Mouse (Mus musculus) forebrain, embryonic 15.5 days (tissue): Measurements from ENCODE around the gene Kalrn. TPM values are rescaled to one million over a fixed set of nuclear protein-coding genes. Genes with fewer than 3 reads are reported as not detected.
A peak's percentile ranks its signal among the peaks of the same experiment; 100 is the strongest.
"Not testable (repeated sequence)": the region's sequence is repeated elsewhere in the genome, so short reads cannot be mapped to it uniquely, and the experiment has no call there.

Source experiments
- ATAC-seq: fragments of 200-750 bp; cut with Nextera tagmentation; replicated peaks from 2 replicates; pipeline ENCODE4 v1.8.0; 2017; ENCODE audit warnings: mild to moderate bottlenecking, moderate TSS enrichment, moderate library complexity
- H3K27ac ChIP-seq: fragments of 300-500 bp; sonication (generic); replicated peaks from 2 replicates; pipeline ENCODE4 v1.5.1; 2015; ENCODE audit warnings: mild to moderate bottlenecking, inconsistent platforms
- H3K27me3 ChIP-seq: fragments of 300-500 bp; sonication (generic); 2 replicates; pipeline ENCODE4 v1.6.1; 2015; ENCODE audit warnings: inconsistent platforms
- H3K36me3 ChIP-seq: fragments of 300-500 bp; sonication (generic); 2 replicates; pipeline ENCODE4 v1.6.1; 2015; ENCODE audit warnings: mild to moderate bottlenecking, inconsistent platforms
- H3K4me1 ChIP-seq: fragments of 300-500 bp; sonication (generic); 2 replicates; pipeline ENCODE4 v1.6.1; 2015; ENCODE audit warnings: inconsistent platforms
- H3K4me2 ChIP-seq: fragments of 300-500 bp; sonication (generic); replicated peaks from 2 replicates; pipeline ENCODE4 v1.6.1; 2015; ENCODE audit warnings: mild to moderate bottlenecking, inconsistent platforms
- H3K4me3 ChIP-seq: fragments of 300-500 bp; sonication (generic); 2 replicates; pipeline ENCODE4 v1.5.1; 2015; ENCODE audit warnings: mild to moderate bottlenecking, inconsistent platforms
- H3K9ac ChIP-seq: fragments of 300-500 bp; sonication (generic); replicated peaks from 2 replicates; pipeline ENCODE4 v1.6.1; 2015; ENCODE audit warnings: mild to moderate bottlenecking, inconsistent platforms
- H3K9me3 ChIP-seq: fragments of 300-500 bp; sonication (generic); 2 replicates; pipeline ENCODE4 v1.6.1; 2016; ENCODE audit warnings: inconsistent platforms
- WGBS: fragments of 180-500 bp; shearing (Covaris S2); methylation state at CpG from one replicate; pipeline ENCODE4 v1.1.7; 2015; ENCODE audit warnings: mixed read lengths; 5-methylcytosine and 5-hydroxymethylcytosine counted together
- polyA plus RNA-seq: library from polyadenylated mRNA; unstranded; fragments of >200 nt; fragmentation: Nextera tagmentation; extraction: Ambion mirVana; gene quantifications from 2 replicates; pipeline ENCODE4 v1.2.1, GENCODE M21; 2015

The Kalrn gene
- polyA plus RNA-seq, 1 experiment from 2014 or later = 36.4 TPM

- Histone ChIP-seq H3K4me1 (peaks cover 19% of the 10 kb centered on the region), H3K9me3 (no peaks in the 10 kb centered on the region), H3K27ac (no peak overlapping the region), H3K4me2 (no peak overlapping the region), H3K9ac (no peak overlapping the region), H3K4me3 (no peak overlapping the region), H3K36me3 (peaks cover 27% of the 10 kb centered on the region; the same call in 1 of the 2 replicates), H3K27me3 (no peaks in the 10 kb centered on the region)
- no peak for ATAC-seq
- WGBS = 92% methylated on average over 10 of the region's 10 CpGs
Observed at GRCm38 (mm10) chr16:34314071-34314470, 259.3 kb downstream of the Kalrn start.

- H3K27me3 ChIP-seq = no peaks in the 10 kb centered on the region
- H3K4me2 ChIP-seq = no peak overlapping the region
- no peak overlapping the region; the same call in 1 of the 2 replicates for H3K27ac ChIP-seq
- no peak overlapping the region for H3K4me3 ChIP-seq
- peaks cover 12% of the 10 kb centered on the region for H3K4me1 ChIP-seq
- peaks cover 49% of the 10 kb centered on the region; the same call in 1 of the 2 replicates for H3K36me3 ChIP-seq
- WGBS = 44% methylated on average over 1 of the region's 1 CpGs
- ATAC-seq = no peak
- no peaks in the 10 kb centered on the region for H3K9me3 ChIP-seq
- no peak overlapping the region for H3K9ac ChIP-seq
Observed at GRCm38 (mm10) chr16:34311577-34311976, 261.8 kb downstream of the Kalrn start.

- peaks cover 8% of the 10 kb centered on the region for H3K4me1 ChIP-seq
- H3K27ac ChIP-seq = no peak overlapping the region
- peaks cover 61% of the 10 kb centered on the region; the same call in 1 of the 2 replicates for H3K36me3 ChIP-seq
- 93% methylated on average over 8 of the region's 8 CpGs for WGBS
- no peak overlapping the region for H3K4me3 ChIP-seq
- ATAC-seq = no peak
- no peak overlapping the region for H3K9ac ChIP-seq
- H3K9me3 ChIP-seq = no peaks in the 10 kb centered on the region
- no peak overlapping the region for H3K4me2 ChIP-seq
- no peaks in the 10 kb centered on the region for H3K27me3 ChIP-seq
Observed at GRCm38 (mm10) chr16:34310363-34310762, 263.0 kb downstream of the Kalrn start.

- Histone ChIP-seq H3K4me1 (peaks cover 8% of the 10 kb centered on the region), H3K9me3 (no peaks in the 10 kb centered on the region), H3K4me3 (no peak overlapping the region), H3K9ac (no peak overlapping the region), H3K4me2 (no peak overlapping the region), H3K27me3 (no peaks in the 10 kb centered on the region), H3K36me3 (peaks cover 59% of the 10 kb centered on the region; the same call in 1 of the 2 replicates), H3K27ac (no peak overlapping the region)
- ATAC-seq = no peak
- WGBS = 88% methylated on average over 1 of the region's 1 CpGs
Observed at GRCm38 (mm10) chr16:34308324-34308723, 265.0 kb downstream of the Kalrn start.

- Histone ChIP-seq H3K27me3 (no peaks in the 10 kb centered on the region), H3K9me3 (no peaks in the 10 kb centered on the region), H3K4me3 (no peak overlapping the region), H3K4me1 (peaks cover 8% of the 10 kb centered on the region), H3K9ac (no peak overlapping the region), H3K36me3 (peaks cover 52% of the 10 kb centered on the region; the same call in 1 of the 2 replicates), H3K27ac (no peak overlapping the region), H3K4me2 (no peak overlapping the region)
- ATAC-seq = no peak
- WGBS = 86% methylated on average over 9 of the region's 9 CpGs
Observed at GRCm38 (mm10) chr16:34307458-34307857, 265.9 kb downstream of the Kalrn start.

GRCm38 (mm10) chr16:34305586-34305985 is 267.7 kb downstream of the Kalrn start:
- Histone ChIP-seq H3K9me3 (no peaks in the 10 kb centered on the region), H3K4me2 (no peak overlapping the region), H3K27ac (no peak overlapping the region), H3K9ac (no peak overlapping the region), H3K27me3 (no peaks in the 10 kb centered on the region), H3K4me3 (no peak overlapping the region), H3K36me3 (peaks cover 51% of the 10 kb centered on the region; the same call in 1 of the 2 replicates), H3K4me1 (no peaks in the 10 kb centered on the region)
- ATAC-seq = no peak
- WGBS = 71% methylated on average over 4 of the region's 4 CpGs

GRCm38 (mm10) chr16:34303818-34304217 is 269.5 kb downstream of the Kalrn start:
- not testable (repeated sequence) for H3K4me3 ChIP-seq, H3K4me1 ChIP-seq, H3K27me3 ChIP-seq, H3K9me3 ChIP-seq, H3K4me2 ChIP-seq, H3K9ac ChIP-seq, H3K27ac ChIP-seq
- H3K36me3 ChIP-seq = peaks cover 35% of the 10 kb centered on the region; the same call in 1 of the 2 replicates
- WGBS = 84% methylated on average over 4 of the region's 4 CpGs
- 0 out of 2 replicates have a peak, but pooled peaks have one; percentile 43 for ATAC-seq

GRCm38 (mm10) chr16:34302503-34302902 is 270.8 kb downstream of the Kalrn start:
- ATAC-seq = no peak
- Histone ChIP-seq H3K4me2 (no peak overlapping the region), H3K27ac (no peak overlapping the region), H3K4me1 (peaks cover 12% of the 10 kb centered on the region), H3K4me3 (no peak overlapping the region), H3K9ac (no peak overlapping the region), H3K9me3 (no peaks in the 10 kb centered on the region), H3K36me3 (peaks cover 24% of the 10 kb centered on the region; the same call in 1 of the 2 replicates), H3K27me3 (no peaks in the 10 kb centered on the region)
- 94% methylated on average over 1 of the region's 1 CpGs for WGBS

- Histone ChIP-seq H3K4me1 (peaks cover 12% of the 10 kb centered on the region), H3K27me3 (no peaks in the 10 kb centered on the region), H3K9me3 (no peaks in the 10 kb centered on the region)
Observed at GRCm38 (mm10) chr16:34302063-34302462, 271.3 kb downstream of the Kalrn start.

GRCm38 (mm10) chr16:34299226-34299625 is 274.1 kb downstream of the Kalrn start:
- Histone ChIP-seq H3K4me1 (peaks cover 12% of the 10 kb centered on the region), H3K9me3 (no peaks in the 10 kb centered on the region), H3K36me3 (peaks cover 3% of the 10 kb centered on the region; the same call in 1 of the 2 replicates), H3K27me3 (no peaks in the 10 kb centered on the region), H3K27ac (no peak overlapping the region), H3K4me2 (no peak overlapping the region), H3K4me3 (no peak overlapping the region), H3K9ac (no peak overlapping the region)
- no peak for ATAC-seq
- 83% methylated on average over 2 of the region's 2 CpGs for WGBS

More at GRCm38 (mm10) chr16:34302063-34302462, 271.3 kb downstream of the Kalrn start:
- no peak overlapping the region for H3K4me3 ChIP-seq
- H3K9ac ChIP-seq = no peak overlapping the region
- H3K4me2 ChIP-seq = no peak overlapping the region
- no peak for ATAC-seq
- peaks cover 20% of the 10 kb centered on the region; the same call in 1 of the 2 replicates for H3K36me3 ChIP-seq
- WGBS = 94% methylated on average over 1 of the region's 1 CpGs
- no peak overlapping the region for H3K27ac ChIP-seq

GRCm38 (mm10) chr16:34297911-34298682 is 275.2 kb downstream of the Kalrn start:
- peaks cover 12% of the 10 kb centered on the region for H3K4me1 ChIP-seq
- H3K9ac ChIP-seq = no peak overlapping the region
- no peak overlapping the region for H3K4me2 ChIP-seq
- no peak for ATAC-seq
- no peak overlapping the region for H3K27ac ChIP-seq
- H3K36me3 ChIP-seq = peaks cover 7% of the 10 kb centered on the region
- WGBS = 41% methylated on average over 5 of the region's 5 CpGs
- no peaks in the 10 kb centered on the region for H3K27me3 ChIP-seq
- no peaks in the 10 kb centered on the region for H3K9me3 ChIP-seq
- no peak overlapping the region for H3K4me3 ChIP-seq

GRCm38 (mm10) chr16:34294568-34294967 is 278.8 kb downstream of the Kalrn start:
- H3K27me3 ChIP-seq = no peaks in the 10 kb centered on the region
- H3K9me3 ChIP-seq = no peaks in the 10 kb centered on the region
- H3K9ac ChIP-seq = no peak overlapping the region
- no peak overlapping the region for H3K27ac ChIP-seq
- ATAC-seq = no peak
- no peak overlapping the region for H3K4me2 ChIP-seq
- peaks cover 12% of the 10 kb centered on the region for H3K4me1 ChIP-seq
- WGBS = 87% methylated on average over 6 of the region's 6 CpGs
- peaks cover 7% of the 10 kb centered on the region for H3K36me3 ChIP-seq
- H3K4me3 ChIP-seq = no peak overlapping the region
